Mouse (Mus musculus) kidney, postnatal 25 days (tissue): ENCODE data around the gene Mael.

Source experiments
- DNase-seq, 2 experiments: peaks; one replicate each; pipeline ENCODE4 v3.0.0; 2021; ENCODE audit warnings: mixed read lengths in 2 of 2

The Mael gene

DNA sequence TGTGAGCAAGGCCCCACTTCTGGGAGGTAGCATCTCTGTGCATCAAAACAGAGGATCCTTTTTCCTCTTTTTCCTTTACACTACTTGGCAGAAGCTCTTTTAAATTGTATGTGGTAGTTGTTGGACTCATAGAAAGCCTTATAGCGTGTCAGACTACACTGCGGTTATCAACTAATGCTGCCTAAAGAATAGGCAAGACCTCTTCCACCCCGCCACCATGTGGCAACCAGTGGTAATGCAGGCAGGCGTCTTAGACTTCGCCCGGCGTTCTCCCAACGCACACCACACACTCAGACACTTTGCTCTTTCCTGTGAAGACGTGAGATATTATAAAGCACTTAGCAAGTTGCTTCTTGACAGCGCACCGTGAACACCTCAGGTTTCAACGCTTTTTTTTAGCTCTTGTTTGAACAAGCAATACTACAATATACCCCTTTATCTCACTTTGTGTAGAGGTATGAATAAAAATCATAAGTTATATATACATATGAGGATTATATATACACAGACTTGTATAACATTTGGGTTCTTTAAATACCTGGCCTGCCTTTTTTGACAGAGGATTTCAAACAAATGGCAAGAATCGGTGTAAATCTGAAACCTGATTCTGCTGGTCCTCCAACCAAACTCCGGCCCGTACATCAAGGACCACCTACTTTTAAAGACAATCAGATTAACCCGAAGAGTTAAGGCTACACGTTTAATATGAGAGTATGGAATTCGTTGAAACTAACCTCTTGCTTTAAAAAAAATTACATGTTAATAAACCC, 85.0 kb downstream of the Mael start:
- DNase-seq: peak; percentile 85 to 92

DNA sequence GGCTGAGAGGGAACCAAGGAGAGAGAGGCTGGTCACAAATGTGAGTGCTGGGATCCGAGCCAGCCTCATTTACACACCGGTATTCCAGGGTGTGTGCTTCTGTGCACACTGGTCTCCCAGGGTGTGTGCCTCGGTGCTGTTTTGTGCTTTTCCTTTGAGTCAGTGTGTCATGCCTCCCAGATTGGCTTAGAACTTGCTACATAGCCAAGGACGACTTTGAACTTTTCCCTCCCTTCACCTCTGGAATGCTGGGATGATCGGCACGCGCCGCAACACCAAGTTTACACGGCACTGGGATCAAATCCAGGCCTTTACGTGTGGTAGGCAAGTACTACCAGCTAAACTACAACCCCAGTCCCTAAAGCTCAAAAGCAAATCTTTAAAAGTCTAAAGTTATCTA, 86.5 kb downstream of the Mael start:
- no peak for DNase-seq

DNA sequence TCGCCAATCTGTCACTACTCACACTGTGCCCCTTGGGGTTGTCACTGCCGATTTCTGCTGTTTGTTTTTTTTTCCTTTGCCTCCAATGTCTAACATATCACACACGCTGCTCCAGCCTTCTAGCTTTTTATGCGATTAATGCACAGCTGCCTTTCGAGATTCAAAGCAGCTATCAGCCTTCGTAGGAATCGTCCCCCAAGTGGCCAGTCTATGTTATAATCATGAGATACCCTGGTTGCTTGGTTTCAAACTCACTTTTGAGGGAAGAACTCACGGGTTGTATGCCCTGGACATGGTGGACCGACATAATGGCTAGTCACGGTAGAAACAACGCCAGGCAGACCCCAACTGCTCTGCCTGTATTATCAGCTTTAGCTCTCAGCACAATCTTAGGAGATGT, 87.2 kb downstream of the Mael start:
- no peak for DNase-seq
